Mouse (Mus musculus) stomach, embryonic 15.5 days (tissue): ENCODE measurements at regions not wholly inside any gene's neighbourhood (a gene's known extent, or its start where the extent isn't known, plus 50 kb on each side); places are given as distances from the start of the nearest gene placed in this dataset.

Source experiments
- ATAC-seq: fragments of 200-750 bp; cut with Nextera tagmentation; 2 replicates; pipeline ENCODE4 v1.8.0; 2017; ENCODE audit warnings: low read depth, moderate number of reproducible peaks, moderate TSS enrichment; ENCODE audit not compliant: insufficient read depth, low FRiP score
- H3K27ac ChIP-seq: fragments of 300-500 bp; sonication (generic); 2 replicates; pipeline ENCODE4 v1.5.1; 2015; ENCODE audit warnings: mild to moderate bottlenecking, inconsistent platforms
- H3K27me3 ChIP-seq: fragments of 300-500 bp; sonication (generic); replicated peaks from 2 replicates; pipeline ENCODE4 v1.6.1; 2015; ENCODE audit warnings: inconsistent platforms
- H3K36me3 ChIP-seq: fragments of 300-500 bp; sonication (generic); 2 replicates; pipeline ENCODE4 v1.6.1; 2015; ENCODE audit warnings: inconsistent platforms
- H3K4me1 ChIP-seq: fragments of 300-500 bp; sonication (generic); 2 replicates; pipeline ENCODE4 v1.6.1; 2015; ENCODE audit warnings: inconsistent platforms
- H3K4me2 ChIP-seq: fragments of 300-500 bp; sonication (generic); 2 replicates; pipeline ENCODE4 v1.6.1; 2015; ENCODE audit warnings: mild to moderate bottlenecking, inconsistent platforms
- H3K4me3 ChIP-seq: fragments of 300-500 bp; sonication (generic); replicated peaks from 2 replicates; pipeline ENCODE4 v1.5.1; 2015; ENCODE audit warnings: inconsistent platforms
- H3K9ac ChIP-seq: fragments of 300-500 bp; sonication (generic); 2 replicates; pipeline ENCODE4 v1.6.1; 2015; ENCODE audit warnings: inconsistent platforms
- H3K9me3 ChIP-seq: fragments of 300-500 bp; sonication (generic); 2 replicates; pipeline ENCODE4 v1.6.1; 2016; ENCODE audit warnings: inconsistent platforms
- WGBS: fragments of 180-500 bp; shearing (Covaris S2); methylation state at CpG from one replicate; pipeline ENCODE4 v1.1.7; 2015; 5-methylcytosine and 5-hydroxymethylcytosine counted together

DNA sequence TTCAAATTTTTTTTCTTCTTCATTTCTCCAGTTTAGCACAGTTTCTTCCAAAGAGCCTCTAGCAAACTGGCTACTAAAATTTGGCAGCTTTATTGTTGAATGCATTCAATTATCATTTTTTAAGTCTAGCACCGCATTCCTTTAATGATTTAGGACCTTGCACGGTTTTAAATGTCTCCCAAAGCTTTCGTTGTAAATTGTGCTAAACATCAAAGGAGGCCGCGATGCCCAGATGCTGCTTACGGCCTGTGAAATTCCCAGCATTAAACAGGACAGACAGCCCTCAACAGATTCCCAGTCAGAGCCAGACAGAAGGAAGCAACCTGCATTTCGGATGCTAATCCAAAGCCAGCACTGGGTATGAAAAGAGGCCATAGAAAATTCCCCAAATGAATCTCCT, 108.0 kb upstream of the Fam204a start:
- ATAC-seq: no peak
- no peak overlapping the region for H3K9ac ChIP-seq
- H3K4me3 ChIP-seq: no peak overlapping the region
- H3K4me2 ChIP-seq: no peak overlapping the region
- H3K36me3 ChIP-seq: no peaks in the 10 kb centered on the region
- H3K27ac ChIP-seq: no peak overlapping the region
- no peaks in the 10 kb centered on the region for H3K27me3 ChIP-seq
- H3K9me3 ChIP-seq: no peaks in the 10 kb centered on the region
- no peaks in the 10 kb centered on the region for H3K4me1 ChIP-seq
- WGBS: 63% methylated on average over 7 of the region's 7 CpGs

DNA sequence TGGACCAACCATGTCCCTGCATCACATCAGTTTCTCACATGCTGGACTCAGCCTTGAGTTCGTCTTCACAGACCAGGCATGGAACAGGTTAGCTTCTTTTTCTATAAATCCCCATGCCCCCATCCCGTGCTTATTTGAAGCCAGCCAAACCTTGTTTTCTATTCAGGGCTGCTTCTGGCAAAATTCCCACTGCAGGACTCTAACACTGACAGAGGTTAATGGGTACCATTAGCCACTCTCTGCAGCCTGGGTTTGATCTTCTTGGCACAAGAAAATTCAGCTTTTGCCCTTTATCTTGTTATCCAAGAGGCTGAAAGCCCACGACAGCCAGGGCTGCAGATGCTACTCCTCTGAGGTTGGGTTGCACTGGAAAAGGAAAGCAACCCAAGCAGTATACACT, 101.8 kb upstream of the Fam204a start:
- H3K27me3 ChIP-seq: no peaks in the 10 kb centered on the region
- no peak overlapping the region for H3K4me2 ChIP-seq
- H3K9ac ChIP-seq: no peak overlapping the region
- no peak for ATAC-seq
- no peaks in the 10 kb centered on the region for H3K9me3 ChIP-seq
- no peaks in the 10 kb centered on the region for H3K36me3 ChIP-seq
- H3K4me3 ChIP-seq: no peak overlapping the region
- H3K27ac ChIP-seq: no peak overlapping the region
- no peaks in the 10 kb centered on the region for H3K4me1 ChIP-seq
- WGBS: 48% methylated on average over 3 of the region's 3 CpGs

DNA sequence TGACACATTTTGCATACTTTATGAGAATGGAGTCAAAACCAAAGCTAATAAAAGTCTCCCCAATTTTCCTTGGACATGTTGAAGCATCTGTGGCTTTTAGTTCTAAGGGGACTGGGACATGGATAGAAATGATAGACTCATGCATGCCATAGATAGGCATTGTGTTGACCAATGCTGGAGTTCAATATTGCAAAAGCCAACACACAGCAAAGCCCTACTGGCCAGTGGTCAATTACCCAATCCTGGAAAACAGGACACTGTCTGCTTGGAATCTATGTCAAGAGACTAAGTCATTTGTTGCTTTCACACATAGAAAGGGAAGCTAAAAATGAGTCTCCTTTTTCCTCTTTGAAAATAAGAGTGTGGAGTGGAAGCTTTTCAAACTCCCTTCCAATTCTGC, 99.1 kb upstream of the Fam204a start:
- H3K27me3 ChIP-seq: no peaks in the 10 kb centered on the region
- no peak overlapping the region for H3K4me3 ChIP-seq
- H3K4me1 ChIP-seq: no peaks in the 10 kb centered on the region
- H3K36me3 ChIP-seq: no peaks in the 10 kb centered on the region
- no peak overlapping the region for H3K4me2 ChIP-seq
- no peaks in the 10 kb centered on the region for H3K9me3 ChIP-seq
- H3K27ac ChIP-seq: no peak overlapping the region
- no peak overlapping the region for H3K9ac ChIP-seq
- no peak for ATAC-seq

DNA sequence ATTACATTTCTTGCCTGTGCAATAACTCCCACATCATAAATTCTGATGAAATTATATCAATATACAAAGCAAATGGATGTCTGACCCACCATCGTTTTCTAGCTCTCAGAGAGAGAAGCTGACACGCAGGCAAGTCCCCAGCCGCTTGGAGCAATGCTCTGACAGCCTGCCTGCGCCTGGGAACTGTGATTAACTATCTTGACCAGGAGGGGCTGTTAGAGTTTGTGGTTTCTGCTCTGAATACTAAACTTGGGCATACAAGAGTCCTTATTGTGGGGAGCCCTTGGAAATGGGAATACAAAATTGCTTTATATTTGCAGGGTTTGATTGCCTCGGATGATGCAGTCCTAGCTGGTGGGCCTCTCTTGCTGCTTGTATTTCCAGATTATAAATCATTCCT, 98.6 kb upstream of the Fam204a start:
- H3K4me3 ChIP-seq: no peak overlapping the region
- no peak overlapping the region for H3K4me2 ChIP-seq
- H3K9me3 ChIP-seq: no peaks in the 10 kb centered on the region
- 26% methylated on average over 5 of the region's 5 CpGs for WGBS
- ATAC-seq: no peak
- H3K36me3 ChIP-seq: no peaks in the 10 kb centered on the region
- no peak overlapping the region for H3K27ac ChIP-seq
- no peaks in the 10 kb centered on the region for H3K27me3 ChIP-seq
- no peak overlapping the region for H3K9ac ChIP-seq
- H3K4me1 ChIP-seq: no peaks in the 10 kb centered on the region

DNA sequence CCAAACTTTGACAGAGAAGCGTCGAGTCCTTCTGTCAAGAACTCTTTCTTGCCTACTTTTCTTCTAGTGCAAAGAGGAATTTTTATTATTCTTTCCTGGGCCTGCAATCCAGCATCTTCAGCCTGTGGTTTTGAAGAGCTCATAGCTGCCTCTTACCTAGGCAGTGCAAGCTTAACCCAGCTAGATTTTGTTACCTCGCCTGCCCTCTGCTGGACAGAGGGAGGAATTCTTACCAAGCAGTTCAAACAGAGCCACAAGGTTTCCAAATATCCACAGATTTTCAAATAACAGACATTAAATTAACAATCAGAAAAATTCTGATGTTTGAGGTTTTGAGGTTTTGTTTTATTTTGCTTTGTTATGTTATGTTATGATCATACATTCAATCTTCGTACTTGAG, 84.1 kb upstream of the Fam204a start:
- Histone ChIP-seq H3K4me3 (no peak overlapping the region), H3K27me3 (no peaks in the 10 kb centered on the region), H3K4me1 (no peaks in the 10 kb centered on the region), H3K4me2 (no peak overlapping the region), H3K9ac (no peak overlapping the region), H3K9me3 (no peaks in the 10 kb centered on the region), H3K36me3 (no peaks in the 10 kb centered on the region), H3K27ac (no peak overlapping the region)
- 18% methylated on average over 4 of the region's 4 CpGs for WGBS
- ATAC-seq: no peak

DNA sequence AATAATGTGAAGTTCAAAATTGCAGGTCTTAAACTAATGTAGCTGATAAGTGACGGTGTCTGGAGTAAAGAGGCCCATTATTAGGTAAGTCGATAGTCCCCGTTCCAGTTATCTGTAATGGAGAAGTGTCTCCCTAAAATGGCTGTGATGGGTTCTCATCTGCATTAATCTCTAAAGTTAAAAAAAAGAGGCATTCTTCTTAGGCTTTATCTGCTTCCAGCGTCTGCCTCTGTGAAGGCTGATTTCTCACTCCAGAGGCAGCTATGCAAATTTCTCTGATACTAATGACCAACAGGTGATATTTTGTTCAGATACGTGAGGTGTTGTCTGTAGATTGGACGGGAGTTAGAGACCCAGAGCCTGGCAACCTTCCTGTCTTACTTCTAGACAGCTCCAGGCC, 75.9 kb upstream of the Fam204a start:
- no peak for ATAC-seq
- H3K9ac ChIP-seq: no peak overlapping the region
- H3K4me1 ChIP-seq: no peaks in the 10 kb centered on the region
- no peak overlapping the region for H3K4me3 ChIP-seq
- H3K4me2 ChIP-seq: no peak overlapping the region
- no peaks in the 10 kb centered on the region for H3K27me3 ChIP-seq
- H3K9me3 ChIP-seq: no peaks in the 10 kb centered on the region
- no peaks in the 10 kb centered on the region for H3K36me3 ChIP-seq
- no peak overlapping the region for H3K27ac ChIP-seq
- 57% methylated on average over 6 of the region's 6 CpGs for WGBS

DNA sequence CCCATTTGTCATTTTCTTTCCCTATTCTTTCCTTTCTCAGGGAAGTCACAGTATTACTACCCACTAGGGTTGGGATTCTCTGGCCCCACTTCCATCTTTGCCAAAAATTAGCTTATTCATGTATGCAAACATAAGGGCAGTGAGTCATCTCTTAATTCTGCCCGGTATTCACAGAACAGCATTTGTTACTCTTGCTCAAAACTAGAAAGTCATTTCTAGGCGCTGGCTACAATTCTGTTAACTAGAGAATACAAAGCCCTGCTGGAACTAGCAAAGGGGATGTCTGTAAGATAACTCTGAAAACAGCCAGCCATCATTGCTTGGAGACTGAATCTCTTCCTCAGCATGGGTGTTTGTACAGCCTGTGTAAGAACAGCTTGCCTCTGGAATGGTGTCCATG, 74.4 kb upstream of the Fam204a start:
- Histone ChIP-seq H3K27me3 (no peaks in the 10 kb centered on the region), H3K4me3 (no peak overlapping the region), H3K4me2 (no peak overlapping the region), H3K9me3 (no peaks in the 10 kb centered on the region), H3K9ac (no peak overlapping the region), H3K4me1 (no peaks in the 10 kb centered on the region), H3K27ac (no peak overlapping the region), H3K36me3 (no peaks in the 10 kb centered on the region)
- ATAC-seq: no peak
- WGBS: 65% methylated on average over 2 of the region's 2 CpGs

DNA sequence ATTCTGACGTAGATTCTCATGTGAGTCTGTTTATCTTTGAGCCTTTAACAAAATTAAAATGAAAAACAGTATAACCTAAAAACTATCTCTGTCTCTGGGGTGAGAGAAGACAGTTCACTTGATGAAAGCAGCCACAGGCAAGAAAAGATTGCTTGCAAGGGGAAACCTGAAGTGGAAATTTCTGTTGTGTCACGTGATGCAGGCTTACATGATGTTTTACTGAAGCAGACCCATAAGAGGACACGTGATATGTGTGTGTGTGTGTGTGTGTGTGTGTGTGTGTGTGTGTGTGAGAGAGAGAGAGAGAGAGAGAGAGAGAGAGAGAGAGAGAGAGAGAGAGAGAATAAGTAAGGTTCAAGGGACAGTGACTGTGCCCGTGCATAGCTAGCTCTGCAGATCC, 63.7 kb upstream of the Fam204a start:
- H3K27ac ChIP-seq: no peak overlapping the region
- 74% methylated on average over 4 of the region's 4 CpGs for WGBS
- no peaks in the 10 kb centered on the region for H3K27me3 ChIP-seq
- ATAC-seq: no peak
- H3K4me2 ChIP-seq: no peak overlapping the region
- H3K36me3 ChIP-seq: no peaks in the 10 kb centered on the region
- no peak overlapping the region for H3K4me3 ChIP-seq
- no peaks in the 10 kb centered on the region for H3K9me3 ChIP-seq
- no peak overlapping the region for H3K9ac ChIP-seq
- H3K4me1 ChIP-seq: no peaks in the 10 kb centered on the region

DNA sequence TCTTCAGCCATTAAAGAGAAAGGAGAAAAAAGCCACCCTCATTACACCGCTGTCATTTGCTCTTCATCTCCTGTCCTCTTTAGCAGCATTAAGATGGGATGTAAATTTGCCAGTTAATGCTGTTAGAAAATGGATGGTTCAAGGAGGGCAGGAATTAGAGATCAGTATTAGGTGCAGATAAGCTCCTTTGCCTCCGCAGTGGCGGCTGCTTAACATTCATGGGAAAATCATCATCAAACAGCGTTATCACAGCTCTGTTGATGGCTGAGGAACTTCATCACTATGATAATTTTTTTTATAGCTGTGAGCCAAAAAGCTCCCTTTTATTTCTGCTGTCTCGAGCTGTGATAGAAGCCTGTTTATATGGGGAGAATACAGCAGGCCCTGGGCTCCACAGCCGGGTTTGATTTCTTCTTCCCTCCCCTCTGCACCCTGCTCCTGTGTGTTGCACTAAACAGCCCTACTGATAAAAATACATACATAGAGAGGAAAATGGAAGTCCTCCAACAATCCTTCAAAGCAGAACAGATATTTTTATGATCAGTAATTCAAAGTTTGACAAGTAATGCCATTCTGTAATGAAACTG, 60.4 kb upstream of the Fam204a start:
- 36% methylated on average over 6 of the region's 6 CpGs for WGBS
- H3K9ac ChIP-seq: no peak overlapping the region
- no peak for ATAC-seq

DNA sequence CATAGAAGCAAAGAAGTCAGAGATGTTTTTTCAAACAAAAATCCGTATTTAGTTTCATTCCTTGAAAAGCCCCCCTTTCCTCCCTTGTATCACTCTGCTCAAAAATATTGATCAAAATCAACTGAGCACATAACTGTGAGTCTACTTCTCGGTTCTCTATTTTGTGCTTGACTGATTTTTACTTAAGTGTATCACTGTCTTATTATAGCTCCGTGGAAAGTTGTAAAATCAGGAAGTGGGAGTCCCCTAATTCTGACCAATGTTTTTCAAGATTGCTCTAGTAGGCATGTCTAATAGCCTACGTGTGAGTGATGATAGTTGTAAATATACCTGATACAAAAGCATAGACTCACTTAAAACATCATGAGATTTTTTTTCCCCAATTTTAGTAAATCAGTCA, 58.4 kb upstream of the Fam204a start:
- H3K27me3 ChIP-seq: no peaks in the 10 kb centered on the region
- no peak for ATAC-seq
- no peak overlapping the region for H3K27ac ChIP-seq
- H3K9ac ChIP-seq: no peak overlapping the region
- no peak overlapping the region for H3K4me3 ChIP-seq
- WGBS: 62% methylated on average over 4 of the region's 4 CpGs
- H3K4me2 ChIP-seq: no peak overlapping the region
- no peaks in the 10 kb centered on the region for H3K4me1 ChIP-seq
- H3K9me3 ChIP-seq: no peaks in the 10 kb centered on the region
- H3K36me3 ChIP-seq: no peaks in the 10 kb centered on the region

More for the DNA sequence above, 60.4 kb upstream of the Fam204a start:
- Histone ChIP-seq H3K9me3 (no peaks in the 10 kb centered on the region), H3K36me3 (no peaks in the 10 kb centered on the region), H3K4me3 (no peak overlapping the region), H3K4me1 (no peaks in the 10 kb centered on the region), H3K4me2 (no peak overlapping the region), H3K27ac (no peak overlapping the region), H3K27me3 (no peaks in the 10 kb centered on the region)
